Mouse (Mus musculus) heart, adult 2 months (tissue): ENCODE measurements around the gene R3hdml.

Experiments used
- CTCF ChIP-seq: fragments of 200-600 bp; IDR thresholded peaks from 2 replicates; pipeline ENCODE4 v1.8.1; 2022; ENCODE audit warnings: antibody characterized with exemption, mild to moderate bottlenecking, moderate library complexity
- EP300 ChIP-seq: fragments of 200-500 bp; IDR thresholded peaks from 2 replicates; pipeline ENCODE4 v1.6.1; 2011; ENCODE audit warnings: low read depth, low read length, control low read depth; ENCODE audit not compliant: insufficient read depth
- POLR2A ChIP-seq: fragments of 200-500 bp; IDR thresholded peaks from 2 replicates; pipeline ENCODE4 v1.6.1; 2011; ENCODE audit warnings: mild to moderate bottlenecking, low read depth, low read length, control low read depth; ENCODE audit not compliant: insufficient read depth

- TF ChIP-seq CTCF = no peak
- TF ChIP-seq POLR2A = no peak
- no peak for TF ChIP-seq EP300
Measured at GRCm38 (mm10) chr2:163546623-163547318, 54.7 kb downstream of the R3hdml start.
